Mouse (Mus musculus) spleen, adult 18-20 months (tissue): Measurements from ENCODE around the gene Tipin.

Source experiments
- DNase-seq, 2 experiments: peaks; one replicate each; pipeline ENCODE4 v3.0.0; 2022; ENCODE audit warnings: mixed read lengths in 2 of 2

Tipin gene

DNA sequence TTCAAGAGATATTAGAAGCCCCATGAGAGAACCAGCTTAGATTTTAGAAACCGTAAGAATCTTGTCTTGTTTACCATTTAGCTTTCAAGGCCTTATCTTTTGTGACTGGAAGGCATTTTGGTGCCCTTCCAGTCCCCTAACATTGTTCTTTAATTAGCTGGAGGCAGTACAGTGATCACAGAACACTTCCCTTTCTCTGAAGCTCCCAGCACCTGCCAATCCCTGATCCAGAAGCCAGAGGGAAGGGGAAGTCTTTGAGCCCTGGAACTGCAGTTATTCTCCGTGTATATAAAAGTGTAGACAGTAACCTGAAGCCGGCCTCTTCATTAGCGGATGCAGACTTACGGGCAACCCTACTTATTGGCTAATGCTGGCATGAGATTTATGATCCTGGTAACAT, 68.1 kb downstream of the Tipin start:
- no peak for DNase-seq

DNA sequence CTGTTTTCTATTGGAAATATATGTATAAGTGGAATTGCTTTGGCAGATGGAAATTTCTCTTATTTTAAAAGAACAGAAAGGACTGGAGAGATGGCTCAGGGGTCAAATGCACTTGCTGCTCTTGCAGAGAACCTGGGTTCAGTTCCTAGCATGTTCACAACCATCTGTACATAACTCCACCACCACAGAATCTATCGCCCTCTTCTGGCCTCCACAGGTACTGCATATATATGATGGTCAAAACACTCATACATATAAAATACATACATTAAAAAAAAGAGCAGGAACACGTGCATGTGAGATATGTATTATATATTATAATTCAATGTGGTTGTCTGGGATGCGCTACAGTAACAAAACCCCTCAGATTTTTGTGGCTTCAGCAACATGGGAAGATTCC, 69.8 kb downstream of the Tipin start:
- no peak for DNase-seq
